Mouse (Mus musculus): ENCODE data around the gene Bckdk.
A peak's percentile ranks its signal among the peaks of the same experiment; 100 is the strongest.

Bckdk gene

GRCm38 (mm10) chr7:127896384-127896783 is 7.5 kb upstream of the Bckdk start:
- DNase-seq (ENCODE audit: low spot score), result peak; percentile 77

DNA sequence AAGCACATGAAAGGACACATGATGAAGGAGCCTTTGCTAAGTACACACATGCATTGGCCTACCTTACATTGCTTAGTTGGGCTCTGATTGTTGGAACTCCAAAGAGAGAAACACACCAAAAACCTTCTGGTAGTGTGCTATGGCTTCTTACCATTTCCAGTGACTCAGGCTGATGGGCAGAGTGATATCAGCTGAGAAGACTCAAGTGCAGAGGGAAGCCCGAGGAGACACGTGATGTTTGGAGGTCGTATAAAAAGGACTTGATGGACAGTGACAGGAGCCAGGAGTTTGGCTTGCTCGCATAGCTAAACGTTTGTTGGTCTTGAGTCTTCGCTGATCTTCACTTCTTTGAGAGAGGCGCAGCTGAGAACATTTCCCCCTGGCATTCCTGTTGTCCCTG is 6.3 kb upstream of the Bckdk start:
- DNase-seq (ENCODE audit: low spot score), result no peak

DNA sequence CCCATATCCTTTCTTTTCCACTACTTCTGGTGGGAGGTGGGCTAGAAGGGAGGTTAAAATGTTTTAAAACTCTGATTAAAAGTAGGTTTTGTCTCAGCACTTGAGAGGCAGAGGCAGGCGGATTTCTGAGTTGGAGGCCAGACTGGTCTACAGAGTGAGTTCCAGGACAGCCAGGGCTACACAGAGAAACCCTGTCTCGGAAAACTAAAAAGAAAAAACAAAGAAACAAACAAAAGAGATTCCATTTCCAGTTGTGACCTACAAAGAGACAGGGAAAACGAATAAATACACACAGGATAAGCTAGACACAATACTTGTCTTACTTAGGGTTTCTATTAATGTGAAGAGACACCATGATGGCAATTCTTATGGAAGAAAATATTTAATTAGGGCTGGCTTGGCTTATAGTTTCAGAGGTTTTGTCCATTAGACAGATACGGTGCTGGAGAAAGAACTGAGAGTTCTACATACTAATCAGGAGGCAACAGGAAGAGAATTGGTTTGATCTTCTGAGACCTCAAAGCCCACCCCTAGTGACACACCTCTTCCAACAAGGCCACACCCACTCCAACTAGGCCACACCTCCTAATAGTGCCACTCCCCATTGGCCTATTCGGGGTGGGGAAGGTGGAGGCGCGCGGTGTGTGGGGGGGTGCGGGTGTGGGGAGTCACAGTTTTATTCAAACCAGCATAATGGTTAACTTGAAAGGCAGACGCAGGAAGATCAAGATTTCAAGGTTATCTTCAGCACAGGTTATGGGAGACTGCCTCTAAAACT is 5.5 kb upstream of the Bckdk start:
- no peak for DNase-seq (ENCODE audit: low spot score)

DNA sequence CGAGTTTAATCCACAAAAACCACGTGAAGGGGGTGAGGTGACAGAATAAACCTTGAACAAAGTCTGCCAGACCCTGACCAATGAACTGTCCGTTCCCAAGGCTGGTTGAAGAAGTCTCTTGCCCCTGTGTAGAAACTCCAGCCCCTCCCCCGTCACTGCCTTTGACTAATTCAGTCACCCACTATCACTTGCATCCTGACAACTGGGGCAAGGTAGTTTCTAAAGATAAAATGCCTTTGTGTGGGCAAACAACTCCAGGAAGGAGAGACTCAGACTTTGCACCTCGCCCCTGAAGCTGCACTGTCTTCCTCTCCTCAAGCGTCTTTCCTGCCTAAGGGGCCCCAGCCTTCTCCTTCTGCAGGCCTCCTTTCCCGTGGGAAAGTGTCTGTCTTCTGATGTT is 3.9 kb upstream of the Bckdk start:
- DNase-seq (ENCODE audit: low spot score), result no peak

- no peak for DNase-seq (ENCODE audit: low spot score)
Observed at GRCm38 (mm10) chr7:127901772-127902171, 2.1 kb upstream of the Bckdk start.

GRCm38 (mm10) chr7:127907939-127908338 is 4.1 kb downstream of the Bckdk start:
- DNase-seq (ENCODE audit: low spot score), result no peak

DNA sequence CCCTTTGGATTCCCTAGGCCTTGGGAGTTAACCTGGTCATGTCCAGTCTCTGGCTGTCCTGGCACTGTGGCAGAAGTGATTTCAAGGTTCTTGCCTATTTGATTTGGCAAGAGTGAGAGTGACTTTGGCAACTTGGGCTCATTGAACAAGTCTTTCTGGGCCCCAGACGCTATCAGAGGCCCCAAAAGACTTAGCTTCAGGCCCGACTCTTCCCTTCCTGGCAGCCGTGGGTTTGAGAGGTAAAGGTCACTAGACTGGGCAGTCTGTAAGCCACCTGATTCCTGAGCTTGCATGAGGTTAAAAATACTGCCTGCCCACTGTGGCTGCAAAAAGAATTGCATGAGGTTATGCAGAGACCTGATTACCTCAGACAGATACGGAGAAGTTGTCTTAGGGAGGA is 4.8 kb downstream of the Bckdk start:
- DNase-seq (ENCODE audit: low spot score), result no peak

GRCm38 (mm10) chr7:127912190-127912871 is 8.4 kb downstream of the Bckdk start, which contains the start of gene Kat8:
Gene Kat8 (plus strand): TSS chr7:127912516.
- DNase-seq (ENCODE audit: low spot score), result peak; percentile 91

- no peak for DNase-seq (ENCODE audit: low spot score)
Observed at GRCm38 (mm10) chr7:127912938-127913337, 9.1 kb downstream of the Bckdk start.

- no peak for DNase-seq (ENCODE audit: low spot score)
Observed at GRCm38 (mm10) chr7:127915293-127915692, 11.4 kb downstream of the Bckdk start.

DNA sequence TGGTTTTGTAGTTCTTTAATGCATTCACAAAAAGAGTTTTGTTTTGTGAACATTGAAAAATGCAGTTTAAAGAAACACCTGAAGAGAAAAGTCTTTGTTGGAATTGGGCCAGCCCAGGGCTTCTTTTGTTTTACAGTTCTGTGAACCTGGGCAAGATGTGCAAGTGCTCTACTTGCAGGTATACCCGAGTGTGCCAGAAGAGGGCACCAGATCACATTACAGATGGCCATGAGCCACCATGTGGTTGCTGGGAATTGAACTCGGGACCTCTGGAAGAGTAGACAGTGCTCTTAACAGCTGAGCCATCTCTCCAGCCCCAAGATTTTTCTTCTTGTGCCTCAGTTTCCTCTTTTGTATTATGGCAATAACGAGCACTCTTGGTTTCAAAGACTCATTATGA is 14.3 kb downstream of the Bckdk start:
- peak; percentile 55 for DNase-seq (ENCODE audit: low spot score)

DNA sequence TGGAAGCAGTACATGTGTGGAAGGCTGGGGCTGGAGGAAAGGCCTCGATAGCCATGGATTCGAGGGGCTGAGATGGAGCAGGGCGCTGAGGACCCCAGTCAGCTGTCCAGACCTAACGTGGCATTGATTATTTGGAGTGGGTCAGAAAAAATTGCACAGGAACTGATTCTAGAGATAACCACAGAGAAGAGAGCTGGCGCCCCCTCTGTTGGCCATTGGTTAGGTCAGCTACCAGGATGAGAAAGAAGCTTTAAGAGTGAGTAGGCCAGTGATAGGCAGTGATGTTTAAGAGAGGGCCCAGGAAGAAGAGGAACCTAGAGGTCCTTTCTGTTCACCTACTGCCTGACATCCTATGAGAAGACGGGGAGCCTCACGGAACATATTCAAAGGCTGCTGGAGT is 15.4 kb downstream of the Bckdk start:
- no peak for DNase-seq (ENCODE audit: low spot score)

- no peak for DNase-seq (ENCODE audit: low spot score)
Observed at GRCm38 (mm10) chr7:127921516-127921915, 17.6 kb downstream of the Bckdk start.

DNA sequence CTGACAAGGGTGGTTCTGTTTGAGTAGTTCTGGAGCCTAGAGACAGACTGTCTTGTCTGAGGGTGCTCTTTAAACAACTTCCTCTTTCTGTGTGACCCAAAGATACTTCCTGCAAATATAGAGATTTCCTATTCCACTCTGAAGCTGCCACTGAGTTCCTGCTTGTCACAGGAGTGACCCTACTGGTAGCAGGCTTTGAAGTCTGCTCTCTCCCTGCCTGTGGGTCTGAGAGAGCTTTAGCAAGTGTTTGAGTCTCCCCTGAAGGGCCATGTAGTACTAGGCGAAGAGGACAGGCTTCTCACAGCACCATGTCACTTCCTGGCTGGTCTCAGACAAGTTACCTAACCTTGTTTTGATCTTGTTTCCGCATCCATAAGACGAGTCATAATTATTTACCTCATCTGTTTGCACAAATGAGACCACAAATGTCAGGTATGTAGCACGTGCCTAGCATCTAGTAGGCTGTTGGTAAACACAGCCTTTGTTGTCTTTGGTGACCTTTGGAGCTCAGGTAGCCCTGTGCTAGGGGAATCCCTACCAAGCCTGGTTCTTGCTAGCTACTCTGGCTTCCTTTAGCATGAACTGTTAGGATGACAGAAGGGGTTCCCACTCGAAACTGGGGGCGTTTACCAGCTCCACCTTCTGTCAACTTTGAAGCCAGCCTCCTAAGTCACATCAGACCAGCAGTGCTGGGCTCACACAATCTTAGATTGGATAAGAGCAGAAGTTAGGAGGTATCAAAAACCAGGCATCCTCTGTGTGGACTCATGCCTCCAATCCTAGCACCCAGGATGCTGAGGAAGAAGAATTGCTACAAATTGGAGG is 18.8 kb downstream of the Bckdk start:
- no peak for DNase-seq (ENCODE audit: low spot score)

DNA sequence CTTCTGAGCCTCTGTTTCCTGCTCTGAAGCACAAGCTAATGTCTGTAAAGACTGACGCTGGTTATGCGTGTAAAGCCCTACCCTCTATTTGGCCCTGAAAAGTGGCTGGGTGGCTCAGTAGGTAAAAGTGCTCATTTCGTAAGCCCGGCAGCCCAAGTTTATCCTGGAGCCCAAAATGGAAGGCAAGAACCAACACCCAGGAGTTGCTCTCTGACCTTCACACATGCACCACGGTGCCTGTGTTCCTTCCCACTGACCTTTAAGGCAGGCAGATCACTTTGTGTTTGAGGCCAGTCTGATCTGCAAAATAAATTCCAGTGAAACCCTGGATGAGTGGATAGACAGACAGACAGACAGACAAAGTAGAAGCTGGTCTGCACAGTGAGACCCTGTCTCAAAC is 19.8 kb downstream of the Bckdk start:
- no peak for DNase-seq (ENCODE audit: low spot score)

DNA sequence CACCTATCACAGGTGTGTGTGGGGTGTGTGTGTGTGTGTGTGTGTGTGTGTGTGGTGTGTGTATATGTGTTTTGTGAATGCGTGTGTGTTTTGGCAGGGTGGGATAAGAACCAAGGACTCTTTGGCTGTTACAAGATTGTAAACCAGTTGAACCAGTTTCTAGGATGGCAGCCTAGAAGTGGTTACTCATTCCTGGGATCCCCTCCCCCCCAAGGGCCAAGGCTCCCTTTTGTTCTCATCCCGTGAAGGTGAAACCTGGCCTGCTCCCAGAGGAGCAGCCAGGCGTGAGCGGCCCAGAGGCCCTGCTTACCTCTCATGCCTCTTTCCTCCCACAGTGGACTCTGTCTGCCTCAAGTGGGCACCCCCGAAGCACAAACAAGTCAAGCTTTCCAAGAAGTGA is 21.4 kb downstream of the Bckdk start:
- no peak for DNase-seq (ENCODE audit: low spot score)

GRCm38 (mm10) chr7:127926066-127926465 is 22.2 kb downstream of the Bckdk start:
- DNase-seq (ENCODE audit: low spot score), result no peak

GRCm38 (mm10) chr7:127926846-127927245 is 23.0 kb downstream of the Bckdk start:
- no peak for DNase-seq (ENCODE audit: low spot score)

GRCm38 (mm10) chr7:127927726-127928125 is 23.8 kb downstream of the Bckdk start:
- no peak for DNase-seq (ENCODE audit: low spot score)

DNA sequence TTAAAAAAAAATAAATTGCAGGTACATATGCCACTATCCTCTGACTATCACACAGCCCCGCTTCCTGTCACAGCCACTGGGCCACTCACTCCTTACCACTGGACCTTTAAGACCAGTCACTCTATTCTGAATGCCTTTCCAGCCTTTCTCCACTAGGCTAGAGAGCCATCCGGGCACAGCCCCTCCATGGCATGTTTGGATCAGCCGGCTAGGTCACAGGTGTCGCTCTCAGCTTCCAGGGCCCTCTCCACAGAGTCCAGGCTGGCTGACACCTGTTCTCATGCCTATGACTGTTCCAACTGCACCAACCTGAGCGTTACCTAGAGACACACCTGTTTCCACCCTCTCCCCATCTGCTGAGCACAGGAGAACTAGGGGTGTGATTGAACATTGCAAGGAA is 24.7 kb downstream of the Bckdk start:
- no peak for DNase-seq (ENCODE audit: low spot score)

GRCm38 (mm10) chr7:127929923-127930322 is 26.0 kb downstream of the Bckdk start, which contains the start of gene Prss8:
Gene Prss8 (minus strand): TSS chr7:127930104.
- no peak for DNase-seq (ENCODE audit: low spot score)

DNA sequence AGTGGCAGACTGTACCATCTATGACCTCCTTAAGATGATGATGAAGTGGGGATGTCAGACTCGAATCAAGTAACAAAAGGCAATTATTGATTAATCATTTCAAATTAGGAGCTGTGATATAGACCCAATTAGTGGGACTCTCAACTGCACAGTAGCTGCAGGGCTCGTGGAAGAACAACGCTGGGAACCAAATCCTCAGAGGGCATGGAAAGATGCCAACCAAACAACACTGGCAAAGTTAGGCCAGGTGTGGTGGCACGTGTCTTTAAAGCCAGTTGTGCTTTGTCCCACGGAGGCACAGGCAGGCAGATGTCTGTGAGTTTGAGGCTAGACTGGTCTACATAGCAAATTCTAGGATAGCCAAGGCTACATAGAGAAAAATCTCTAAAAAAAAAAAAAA is 26.8 kb downstream of the Bckdk start:
- no peak for DNase-seq (ENCODE audit: low spot score)

All from c-Kit-positive CD71-positive TER-119-positive erythroid progenitor cells, embryonic 14.5 days (primary cell).